Mouse (Mus musculus): ENCODE data around the gene Ntn3.

GRCm38 (mm10) chr17:24210591-24210990 is 1.3 kb upstream of the Ntn3 start:
- no peak for TF ChIP-seq CTCF (IDR thresholded peaks at IDR 0.05; ENCODE audit: control insufficient read depth, insufficient read depth, low read length)
- no peak for TF ChIP-seq POLR2A (IDR thresholded peaks at IDR 0.05; ENCODE audit: borderline replicate concordance, control insufficient read depth, low read depth, low read length)
